Mouse (Mus musculus) lung, embryonic 16.5 days (tissue): ENCODE results near the gene Hist1h4b. TPM values are rescaled to one million over a fixed set of nuclear protein-coding genes. Genes with fewer than 3 reads are reported as not detected.
A peak's percentile ranks its signal among the peaks of the same experiment; 100 is the strongest.
"Not testable (repeated sequence)": the region's sequence is repeated elsewhere in the genome, so short reads cannot be mapped to it uniquely, and the experiment has no call there.

ENCODE experiments used
- ATAC-seq: fragments of 200-750 bp; cut with Nextera tagmentation; 2 replicates; pipeline ENCODE4 v1.8.0; 2017; ENCODE audit warnings: low read depth, mild to moderate bottlenecking, moderate library complexity
- H3K27ac ChIP-seq: fragments of 300-500 bp; sonication (generic); 2 replicates; pipeline ENCODE4 v1.5.1; 2014; ENCODE audit warnings: mild to moderate bottlenecking, control low read depth, low read length
- H3K27me3 ChIP-seq: fragments of 300-500 bp; sonication (generic); 2 replicates; pipeline ENCODE4 v1.6.1; 2014; ENCODE audit warnings: low read depth, low read length, mixed read lengths; ENCODE audit not compliant: control insufficient read depth, insufficient read depth
- H3K36me3 ChIP-seq: fragments of 300-500 bp; sonication (generic); 2 replicates; pipeline ENCODE4 v1.6.1; 2014; ENCODE audit warnings: low read length; ENCODE audit not compliant: control insufficient read depth, insufficient read depth
- H3K4me1 ChIP-seq: fragments of 300-500 bp; sonication (generic); replicated peaks from 2 replicates; pipeline ENCODE4 v1.6.1; 2014; ENCODE audit warnings: low read length, mixed read lengths; ENCODE audit not compliant: control insufficient read depth, insufficient read depth
- H3K4me2 ChIP-seq: fragments of 300-500 bp; sonication (generic); 2 replicates; pipeline ENCODE4 v1.6.1; 2014; ENCODE audit warnings: low read depth, low read length, control low read depth
- H3K4me3 ChIP-seq: fragments of 300-500 bp; sonication (generic); 2 replicates; pipeline ENCODE4 v1.5.1; 2014; ENCODE audit warnings: mild to moderate bottlenecking, low read length, control low read depth
- H3K9ac ChIP-seq: fragments of 300-500 bp; sonication (generic); 2 replicates; pipeline ENCODE4 v1.6.1; 2014; ENCODE audit warnings: low read length, control low read depth
- H3K9me3 ChIP-seq: fragments of 300-500 bp; sonication (generic); 2 replicates; pipeline ENCODE4 v1.6.1; 2016; ENCODE audit warnings: low read length; ENCODE audit not compliant: control insufficient read depth
- WGBS: fragments of 180-500 bp; shearing (Covaris S2); extraction: QIAGEN DNeasy Blood & Tissue Kit; methylation state at CpG from one replicate; pipeline ENCODE4 v1.1.7; 2014; 5-methylcytosine and 5-hydroxymethylcytosine counted together
- polyA plus RNA-seq: library from polyadenylated mRNA; unstranded; fragments of >200 nt; fragmentation: Nextera tagmentation; extraction: Ambion mirVana; gene quantifications from 2 replicates; pipeline ENCODE4 v1.2.1, GENCODE M21; 2015

The Hist1h4b gene
- polyA plus RNA-seq, 1 experiment from 2014 or later = 5.1 TPM

- Histone ChIP-seq H3K27me3 (no peaks in the 10 kb centered on the region), H3K9ac (no peak overlapping the region), H3K4me2 (no peak overlapping the region), H3K9me3 (no peaks in the 10 kb centered on the region), H3K4me1 (peaks cover 10% of the 10 kb centered on the region), H3K4me3 (no peak overlapping the region), H3K36me3 (no peaks in the 10 kb centered on the region), H3K27ac (no peak overlapping the region)
- no peak for ATAC-seq
Observed at GRCm38 (mm10) chr13:23766772-23767171, 10.0 kb downstream of the Hist1h4b start.

- H3K9ac ChIP-seq = no peak overlapping the region
Observed at GRCm38 (mm10) chr13:23768834-23769397, 12.1 kb downstream of the Hist1h4b start.

GRCm38 (mm10) chr13:23769613-23770012, 12.8 kb downstream of the Hist1h4b start, which contains the start of gene Trim38:
Gene Trim38, plus strand, starts transcription at chr13:23769913.
- H3K4me1 ChIP-seq, H3K9ac ChIP-seq, H3K36me3 ChIP-seq, H3K27ac ChIP-seq, H3K27me3 ChIP-seq, ATAC-seq, H3K9me3 ChIP-seq, H3K4me2 ChIP-seq, H3K4me3 ChIP-seq: not testable (repeated sequence)
- 79% methylated on average over 2 of the region's 2 CpGs for WGBS

More at GRCm38 (mm10) chr13:23768834-23769397, 12.1 kb downstream of the Hist1h4b start:
- peaks cover 12% of the 10 kb centered on the region for H3K4me1 ChIP-seq
- H3K4me3 ChIP-seq = no peak overlapping the region
- ATAC-seq = no peak
- H3K4me2 ChIP-seq = no peak overlapping the region
- H3K9me3 ChIP-seq = no peaks in the 10 kb centered on the region
- WGBS = 39% methylated on average over 5 of the region's 5 CpGs
- H3K27ac ChIP-seq = no peak overlapping the region
- no peaks in the 10 kb centered on the region for H3K27me3 ChIP-seq
- H3K36me3 ChIP-seq = no peaks in the 10 kb centered on the region

GRCm38 (mm10) chr13:23772561-23773313, 15.9 kb downstream of the Hist1h4b start:
- Histone ChIP-seq H3K27me3 (no peaks in the 10 kb centered on the region), H3K9ac (no peak overlapping the region), H3K36me3 (no peaks in the 10 kb centered on the region), H3K4me3 (0 out of 2 replicates have a peak overlapping the region, but pooled peaks have one; percentile 1), H3K4me1 (0 out of 2 replicates have a peak, but pooled peaks cover 3% of the 10 kb centered on the region), H3K27ac (no peak overlapping the region), H3K4me2 (peak overlapping the region; percentile 43), H3K9me3 (no peaks in the 10 kb centered on the region)
- 22% methylated on average over 21 of the region's 21 CpGs for WGBS
- peak; percentile 95 for ATAC-seq

GRCm38 (mm10) chr13:23778339-23778738, 21.5 kb downstream of the Hist1h4b start:
- H3K27ac ChIP-seq = no peak overlapping the region
- H3K9ac ChIP-seq = no peak overlapping the region
- H3K4me3 ChIP-seq = no peak overlapping the region
- H3K4me1 ChIP-seq = no peaks in the 10 kb centered on the region
- no peak overlapping the region for H3K4me2 ChIP-seq
- H3K36me3 ChIP-seq = no peaks in the 10 kb centered on the region
- no peak for ATAC-seq
- WGBS = 89% methylated on average over 7 of the region's 7 CpGs
- H3K27me3 ChIP-seq = no peaks in the 10 kb centered on the region
- no peaks in the 10 kb centered on the region for H3K9me3 ChIP-seq

GRCm38 (mm10) chr13:23779025-23779424, 22.2 kb downstream of the Hist1h4b start:
- Histone ChIP-seq H3K4me2 (no peak overlapping the region), H3K9me3 (no peaks in the 10 kb centered on the region)
- 65% methylated on average over 4 of the region's 4 CpGs for WGBS

GRCm38 (mm10) chr13:23792520-23792919, 35.7 kb downstream of the Hist1h4b start:
- Histone ChIP-seq H3K27ac (no peak overlapping the region), H3K9ac (no peak overlapping the region), H3K27me3 (no peaks in the 10 kb centered on the region), H3K36me3 (no peaks in the 10 kb centered on the region), H3K4me1 (no peaks in the 10 kb centered on the region), H3K4me2 (no peak overlapping the region), H3K4me3 (no peak overlapping the region), H3K9me3 (no peaks in the 10 kb centered on the region)
- no peak for ATAC-seq
- WGBS = 24% methylated on average over 2 of the region's 2 CpGs

More at GRCm38 (mm10) chr13:23779025-23779424, 22.2 kb downstream of the Hist1h4b start:
- ATAC-seq = no peak
- H3K4me3 ChIP-seq = no peak overlapping the region
- H3K4me1 ChIP-seq = no peaks in the 10 kb centered on the region
- H3K27me3 ChIP-seq = no peaks in the 10 kb centered on the region
- no peaks in the 10 kb centered on the region for H3K36me3 ChIP-seq
- H3K9ac ChIP-seq = no peak overlapping the region
- H3K27ac ChIP-seq = no peak overlapping the region

- H3K4me1 ChIP-seq = no peaks in the 10 kb centered on the region
- H3K4me2 ChIP-seq = no peak overlapping the region
- H3K27me3 ChIP-seq = no peaks in the 10 kb centered on the region
- H3K27ac ChIP-seq = no peak overlapping the region
- no peak overlapping the region for H3K9ac ChIP-seq
- no peaks in the 10 kb centered on the region for H3K9me3 ChIP-seq
- H3K36me3 ChIP-seq = no peaks in the 10 kb centered on the region
- WGBS = 75% methylated on average over 5 of the region's 5 CpGs
- no peak overlapping the region for H3K4me3 ChIP-seq
- ATAC-seq = no peak
Observed at GRCm38 (mm10) chr13:23799405-23799804, 42.6 kb downstream of the Hist1h4b start.

- H3K9ac ChIP-seq = no peak overlapping the region
- WGBS = 50% methylated on average over 2 of the region's 2 CpGs
- no peaks in the 10 kb centered on the region for H3K27me3 ChIP-seq
- no peak for ATAC-seq
- no peaks in the 10 kb centered on the region for H3K4me1 ChIP-seq
- no peak overlapping the region for H3K4me2 ChIP-seq
- H3K9me3 ChIP-seq = no peaks in the 10 kb centered on the region
- H3K36me3 ChIP-seq = no peaks in the 10 kb centered on the region
- H3K27ac ChIP-seq = no peak overlapping the region
- no peak overlapping the region for H3K4me3 ChIP-seq
Observed at GRCm38 (mm10) chr13:23804532-23804931, 47.7 kb downstream of the Hist1h4b start.
